Mouse (Mus musculus) spleen, adult 2 months (tissue): ENCODE measurements at regions not wholly inside any gene's neighbourhood (a gene's known extent, or its start where the extent isn't known, plus 50 kb on each side); places are given as distances from the start of the nearest gene placed in this dataset.

Source experiments
- CTCF ChIP-seq: fragments of 200-500 bp; IDR thresholded peaks from 2 replicates; pipeline ENCODE4 v1.5.1; 2011; ENCODE audit warnings: mild to moderate bottlenecking, inconsistent platforms; ENCODE audit not compliant: insufficient read depth, insufficient read length, insufficient replicate concordance; ENCODE audit errors: extremely low read depth
- POLR2A ChIP-seq: fragments of 200-500 bp; IDR thresholded peaks from 2 replicates; pipeline ENCODE4 v1.6.1; 2011; ENCODE audit warnings: low read depth, low read length, inconsistent platforms

- TF ChIP-seq CTCF (no peak), POLR2A (no peak)
Observed at GRCm38 (mm10) chr1:73850173-73851014, 273.9 kb downstream of the Tns1 start.
